Mouse (Mus musculus) adrenal gland, adult 18-20 months (tissue): ENCODE measurements around the gene Meox1. TPM values are rescaled to one million over a fixed set of nuclear protein-coding genes. Genes with fewer than 3 reads are reported as not detected.

Source experiments
- DNase-seq, 2 experiments: peaks; one replicate each; pipeline ENCODE4 v3.0.0; 2021 to 2022; ENCODE audit warnings: low spot score in 2 of 2
- long read RNA-seq, 2 experiments: library from polyadenylated mRNA; stranded (forward); transcript quantifications; one replicate each; pipeline ENCODE4 v2.0.0; 2021
- total RNA-seq, 2 experiments: library from RNA; stranded (reverse); gene quantifications; 1 replicate in 1 of 2; 2 replicates in 1 of 2; pipeline ENCODE4 v1.2.3; 2021

Gene Meox1
- total RNA-seq: 1 to 10 TPM; 1.8 to 4.2 TPM
- long read RNA-seq, experiment 1, partial matches to known transcripts: 0 of 1 reads
- long read RNA-seq, experiment 1, other reads (novel, unspliced or antisense): 0 of 1 reads
- long read RNA-seq, experiment 2, transcript Meox1-201 (3 exons, 2,228 nt): major isoform, 6 of 6 reads
- long read RNA-seq, experiment 2, partial matches to known transcripts: 0 of 6 reads
- long read RNA-seq, experiment 2, other reads (novel, unspliced or antisense): 0 of 6 reads

GRCm38 (mm10) chr11:101894204-101894603 lies at the start of gene Meox1:
Meox1 (minus strand) TSS chr11:101894374.
- no peak for DNase-seq

GRCm38 (mm10) chr11:101943055-101943454 lies 48.9 kb upstream of the Meox1 start:
- DNase-seq: no peak

GRCm38 (mm10) chr11:101937108-101937507 lies 42.9 kb upstream of the Meox1 start:
- DNase-seq: peak in 1 of 2 experiments; percentile 46

GRCm38 (mm10) chr11:101936421-101936820 lies 42.2 kb upstream of the Meox1 start:
- DNase-seq: no peak

- no peak for DNase-seq
Measured at GRCm38 (mm10) chr11:101935743-101936142, 41.6 kb upstream of the Meox1 start.

- no peak for DNase-seq
Measured at GRCm38 (mm10) chr11:101931978-101932377, 37.8 kb upstream of the Meox1 start.

GRCm38 (mm10) chr11:101928030-101928762 lies 34.0 kb upstream of the Meox1 start:
- peak; percentile 58 to 72 for DNase-seq

GRCm38 (mm10) chr11:101926951-101927589 lies 32.9 kb upstream of the Meox1 start:
- DNase-seq: no peak

- DNase-seq: no peak
Measured at GRCm38 (mm10) chr11:101925636-101926035, 31.5 kb upstream of the Meox1 start.

- DNase-seq: no peak
Measured at GRCm38 (mm10) chr11:101924441-101924976, 30.3 kb upstream of the Meox1 start.

GRCm38 (mm10) chr11:101923988-101924387 lies 29.8 kb upstream of the Meox1 start:
- no peak for DNase-seq

GRCm38 (mm10) chr11:101921361-101921952 lies 27.3 kb upstream of the Meox1 start:
- no peak for DNase-seq

GRCm38 (mm10) chr11:101919660-101920059 lies 25.5 kb upstream of the Meox1 start:
- peak; percentile 80 to 89 for DNase-seq

- DNase-seq: no peak
Measured at GRCm38 (mm10) chr11:101918609-101919008, 24.4 kb upstream of the Meox1 start.

GRCm38 (mm10) chr11:101916772-101917171 lies 22.6 kb upstream of the Meox1 start:
- DNase-seq: no peak

- no peak for DNase-seq
Measured at GRCm38 (mm10) chr11:101913591-101913990, 19.4 kb upstream of the Meox1 start.

- no peak for DNase-seq
Measured at GRCm38 (mm10) chr11:101911855-101912579, 17.8 kb upstream of the Meox1 start.

- peak; percentile 88 for DNase-seq
Measured at GRCm38 (mm10) chr11:101910230-101910946, 16.2 kb upstream of the Meox1 start.

- no peak for DNase-seq
Measured at GRCm38 (mm10) chr11:101908777-101909176, 14.6 kb upstream of the Meox1 start.

- DNase-seq: peak; percentile 80 to 87
Measured at GRCm38 (mm10) chr11:101905115-101905514, 10.9 kb upstream of the Meox1 start.
